Mouse (Mus musculus) limb, embryonic 11.5 days (tissue): ENCODE measurements around the gene Prps1. TPM values are rescaled to one million over a fixed set of nuclear protein-coding genes. Genes with fewer than 3 reads are reported as not detected.
"Not testable (repeated sequence)": the region's sequence is repeated elsewhere in the genome, so short reads cannot be mapped to it uniquely, and the experiment has no call there.

Source experiments
- ATAC-seq: fragments of 200-750 bp; cut with Nextera tagmentation; 2 replicates; pipeline ENCODE4 v1.8.0; 2017; ENCODE audit warnings: low read depth; ENCODE audit not compliant: insufficient number of reproducible peaks, low FRiP score, low TSS enrichment
- DNase-seq: peaks from one replicate; pipeline ENCODE4 v3.0.0-alpha.2; 2015; ENCODE audit warnings: low spot score
- H3K27ac ChIP-seq: fragments of 300-500 bp; sonication (generic); replicated peaks from 2 replicates; pipeline ENCODE4 v1.5.1; 2014; ENCODE audit warnings: low read depth, mild to moderate bottlenecking, low read length
- H3K27me3 ChIP-seq: fragments of 300-500 bp; sonication (generic); 2 replicates; pipeline ENCODE4 v1.6.1; 2014; ENCODE audit warnings: mild to moderate bottlenecking, low read length, mixed read lengths; ENCODE audit not compliant: control insufficient read depth, insufficient read depth
- H3K36me3 ChIP-seq: fragments of 300-500 bp; sonication (generic); 2 replicates; pipeline ENCODE4 v1.6.1; 2014; ENCODE audit warnings: mild to moderate bottlenecking, low read length, moderate library complexity, mixed read lengths; ENCODE audit not compliant: control insufficient read depth, insufficient read depth
- H3K4me1 ChIP-seq: fragments of 300-500 bp; sonication (generic); 2 replicates; pipeline ENCODE4 v1.6.1; 2014; ENCODE audit warnings: low read length, mixed read lengths; ENCODE audit not compliant: control insufficient read depth, insufficient read depth
- H3K4me2 ChIP-seq: fragments of 300-500 bp; sonication (generic); 2 replicates; pipeline ENCODE4 v1.6.1; 2014; ENCODE audit warnings: low read depth, mild to moderate bottlenecking, moderate library complexity; ENCODE audit not compliant: severe bottlenecking
- H3K4me3 ChIP-seq: fragments of 300-500 bp; sonication (generic); 2 replicates; pipeline ENCODE4 v1.5.1; 2014; ENCODE audit warnings: low read depth, low read length
- H3K9ac ChIP-seq: fragments of 300-500 bp; sonication (generic); 2 replicates; pipeline ENCODE4 v1.6.1; 2014; ENCODE audit warnings: mild to moderate bottlenecking, low read length
- H3K9me3 ChIP-seq: fragments of 300-500 bp; sonication (generic); 2 replicates; pipeline ENCODE4 v1.6.1; 2016; ENCODE audit warnings: low read length; ENCODE audit not compliant: control insufficient read depth
- whole genome bisulfite sequencing: fragments of 180-500 bp; shearing (Covaris S2); extraction: QIAGEN DNeasy Blood & Tissue Kit; methylation state at CpG from one replicate; pipeline ENCODE4 v1.1.7; 2014; 5-methylcytosine and 5-hydroxymethylcytosine counted together
- polyA plus RNA-seq: library from polyadenylated mRNA; unstranded; fragments of >200 nt; fragmentation: Nextera tagmentation; extraction: Ambion mirVana; gene quantifications from 2 replicates; pipeline ENCODE4 v1.2.1, GENCODE M21; 2014

The Prps1 gene
- polyA plus RNA-seq, 1 experiment from 2014 or later: 91.5 TPM

- 64% methylated on average over 15 of the region's 15 CpGs for WGBS
- no peaks in the 10 kb centered on the region; the same call in 1 of the 2 replicates for H3K27me3 ChIP-seq
- no peak for ATAC-seq
These were observed 49.3 kb downstream of the Prps1 start for GRCm38 (mm10) chrX:140505497-140506238.

GRCm38 (mm10) chrX:140506436-140507180 is 50.2 kb downstream of the Prps1 start:
- Histone ChIP-seq H3K27me3 (no peaks in the 10 kb centered on the region; the same call in 1 of the 2 replicates), H3K4me2 (no peak overlapping the region), H3K9ac (no peak overlapping the region), H3K36me3 (no peaks in the 10 kb centered on the region), H3K4me3 (no peak overlapping the region), H3K27ac (no peak overlapping the region), H3K9me3 (no peaks in the 10 kb centered on the region), H3K4me1 (no peaks in the 10 kb centered on the region)
- 82% methylated on average over 6 of the region's 6 CpGs for WGBS
- no peak for DNase-seq
- ATAC-seq: no peak

More at GRCm38 (mm10) chrX:140505497-140506238, 49.3 kb downstream of the Prps1 start:
- H3K36me3 ChIP-seq: no peaks in the 10 kb centered on the region
- no peak for DNase-seq
- H3K4me3 ChIP-seq: no peak overlapping the region
- H3K27ac ChIP-seq: no peak overlapping the region
- H3K9me3 ChIP-seq: no peaks in the 10 kb centered on the region
- no peaks in the 10 kb centered on the region for H3K4me1 ChIP-seq
- H3K4me2 ChIP-seq: no peak overlapping the region
- H3K9ac ChIP-seq: no peak overlapping the region

DNA sequence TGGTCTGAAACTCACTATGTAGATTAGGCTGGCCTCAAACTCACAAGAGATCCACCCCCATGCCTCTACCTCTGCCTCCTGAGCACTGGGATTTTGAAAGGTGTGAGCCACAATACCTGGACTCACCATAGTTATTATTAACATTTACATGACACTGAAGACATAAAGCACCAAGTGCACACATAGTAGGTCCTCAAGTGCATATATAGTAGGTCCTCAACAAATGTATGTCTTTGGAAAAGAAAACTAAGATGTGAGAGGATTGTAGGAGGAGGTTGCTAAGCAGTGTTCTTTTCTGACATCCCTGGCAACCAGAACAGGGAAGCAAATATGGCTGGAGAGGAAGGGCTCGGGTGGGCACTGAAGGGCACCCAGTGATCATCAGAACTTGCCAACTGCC is 51.0 kb downstream of the Prps1 start:
- no peak overlapping the region for H3K27ac ChIP-seq
- 83% methylated on average over 1 of the region's 1 CpGs for WGBS
- H3K4me2 ChIP-seq: no peak overlapping the region
- H3K9ac ChIP-seq: no peak overlapping the region
- H3K9me3 ChIP-seq: no peaks in the 10 kb centered on the region
- no peaks in the 10 kb centered on the region for H3K36me3 ChIP-seq
- ATAC-seq (no peak), DNase-seq (no peak)
- H3K4me3 ChIP-seq: no peak overlapping the region
- H3K4me1 ChIP-seq: no peaks in the 10 kb centered on the region
- H3K27me3 ChIP-seq: no peaks in the 10 kb centered on the region; the same call in 1 of the 2 replicates

DNA sequence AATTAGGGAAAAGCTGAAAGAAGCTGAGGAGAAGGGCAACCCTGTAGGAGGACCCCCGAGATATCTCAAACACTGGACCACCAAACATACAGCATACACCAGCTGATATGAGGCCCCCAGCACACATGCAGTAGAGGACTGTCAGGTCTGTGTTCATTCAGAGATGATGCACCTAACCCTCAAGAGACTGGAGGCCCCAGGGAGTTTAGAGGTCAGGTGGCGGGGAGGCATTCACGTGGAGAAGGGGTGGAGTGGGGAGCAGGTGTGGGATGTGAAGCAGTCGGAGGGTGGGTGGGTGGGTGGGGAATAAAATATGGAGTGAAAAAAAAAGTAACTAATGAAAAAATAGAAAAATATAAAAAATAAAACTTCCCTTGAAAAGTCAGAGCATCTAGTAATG is 52.4 kb downstream of the Prps1 start:
- H3K4me1 ChIP-seq, H3K36me3 ChIP-seq, H3K4me3 ChIP-seq, H3K27ac ChIP-seq, H3K9me3 ChIP-seq, DNase-seq, ATAC-seq, H3K9ac ChIP-seq, H3K27me3 ChIP-seq, H3K4me2 ChIP-seq: not testable (repeated sequence)
- 79% methylated on average over 4 of the region's 4 CpGs for WGBS

- Histone ChIP-seq H3K36me3 (no peaks in the 10 kb centered on the region), H3K27me3 (peaks cover 5% of the 10 kb centered on the region), H3K4me2 (no peak overlapping the region), H3K9me3 (no peaks in the 10 kb centered on the region), H3K4me1 (no peaks in the 10 kb centered on the region), H3K4me3 (no peak overlapping the region), H3K27ac (no peak overlapping the region), H3K9ac (no peak overlapping the region)
- ATAC-seq (no peak), DNase-seq (no peak)
- WGBS: 81% methylated on average over 6 of the region's 6 CpGs
These were observed 53.4 kb downstream of the Prps1 start for GRCm38 (mm10) chrX:140509817-140510216.

- DNase-seq (peak; percentile 45), ATAC-seq (no peak)
- Histone ChIP-seq H3K27me3 (peaks cover 10% of the 10 kb centered on the region), H3K27ac (no peak overlapping the region), H3K4me3 (no peak overlapping the region), H3K4me1 (no peaks in the 10 kb centered on the region), H3K36me3 (no peaks in the 10 kb centered on the region), H3K9ac (peak overlapping the region; percentile 43; the same call in 1 of the 2 replicates), H3K9me3 (no peaks in the 10 kb centered on the region), H3K4me2 (0 out of 2 replicates have a peak overlapping the region, but pooled peaks have one; percentile 28)
- 40% methylated on average over 24 of the region's 24 CpGs for WGBS
These were observed 54.5 kb downstream of the Prps1 start for GRCm38 (mm10) chrX:140510696-140511429.

- H3K4me1 ChIP-seq: no peaks in the 10 kb centered on the region
- H3K27me3 ChIP-seq: peaks cover 10% of the 10 kb centered on the region
- no peak overlapping the region for H3K4me2 ChIP-seq
- no peaks in the 10 kb centered on the region for H3K36me3 ChIP-seq
- no peak overlapping the region for H3K27ac ChIP-seq
- ATAC-seq: no peak
- no peak overlapping the region for H3K9ac ChIP-seq
- no peak overlapping the region for H3K4me3 ChIP-seq
- no peaks in the 10 kb centered on the region for H3K9me3 ChIP-seq
- 48% methylated on average over 7 of the region's 7 CpGs for WGBS
- no peak for DNase-seq
These were observed 55.6 kb downstream of the Prps1 start for GRCm38 (mm10) chrX:140511687-140512651.
